Mouse (Mus musculus): Measurements from ENCODE around the gene 4931428L18Rik.

DNA sequence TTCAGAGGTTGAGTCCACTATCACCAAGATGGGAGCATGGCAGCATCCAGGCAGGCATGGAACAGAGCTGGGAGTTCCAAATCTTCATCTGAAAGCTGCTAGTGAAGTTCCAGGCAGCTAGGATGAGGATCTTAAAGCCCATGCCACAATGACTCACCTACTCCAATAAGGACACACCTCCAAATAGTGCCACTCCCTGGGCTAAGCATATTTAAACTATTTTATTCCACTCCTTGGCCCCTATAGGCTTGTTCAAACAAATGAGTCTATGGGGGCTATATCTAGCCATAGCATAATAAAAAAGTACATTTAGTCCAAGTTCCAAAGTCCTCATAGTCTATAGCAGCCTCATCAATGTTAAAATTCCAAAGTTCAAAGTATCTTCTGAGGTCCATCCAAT, 199.3 kb downstream of the 4931428L18Rik start:
- TF ChIP-seq POLR2A (IDR thresholded peaks at IDR 0.05; ENCODE audit: control insufficient read depth, extremely low read depth, insufficient read depth, low read length, poor library complexity): no peak
- TF ChIP-seq CTCF (IDR thresholded peaks at IDR 0.05; ENCODE audit: borderline replicate concordance, control insufficient read depth, extremely low read depth, insufficient read depth, low read length, poor library complexity): no peak

All from thymus, adult 2 months (tissue).